Mouse (Mus musculus) liver, embryonic 11.5 days (tissue): ENCODE measurements around the gene Zbtb5. TPM values are rescaled to one million over a fixed set of nuclear protein-coding genes. Genes with fewer than 3 reads are reported as not detected.

Experiments used
- ATAC-seq: fragments of 200-750 bp; cut with Nextera tagmentation; replicated peaks from 2 replicates; pipeline ENCODE4 v1.8.0; 2017; ENCODE audit warnings: moderate number of reproducible peaks, mild to moderate bottlenecking, moderate TSS enrichment, moderate library complexity; ENCODE audit not compliant: low FRiP score
- DNase-seq: peaks from one replicate; pipeline ENCODE4 v3.0.0-alpha.2; 2017; ENCODE audit warnings: low spot score
- H3K27ac ChIP-seq: fragments of 300-500 bp; sonication (generic); 2 replicates; pipeline ENCODE4 v1.5.1; 2014; ENCODE audit warnings: mild to moderate bottlenecking, low read depth, low read length, control low read depth
- H3K27me3 ChIP-seq: fragments of 300-500 bp; sonication (generic); replicated peaks from 2 replicates; pipeline ENCODE4 v1.6.1; 2014; ENCODE audit warnings: low read length, mixed read lengths; ENCODE audit not compliant: control insufficient read depth, insufficient read depth
- H3K36me3 ChIP-seq: fragments of 300-500 bp; sonication (generic); 2 replicates; pipeline ENCODE4 v1.6.1; 2014; ENCODE audit warnings: mild to moderate bottlenecking, low read length, moderate library complexity, mixed read lengths; ENCODE audit not compliant: control insufficient read depth, insufficient read depth
- H3K4me1 ChIP-seq: fragments of 300-500 bp; sonication (generic); replicated peaks from 2 replicates; pipeline ENCODE4 v1.6.1; 2014; ENCODE audit warnings: low read length, mixed read lengths; ENCODE audit not compliant: control insufficient read depth, insufficient read depth
- H3K4me2 ChIP-seq: fragments of 300-500 bp; sonication (generic); 2 replicates; pipeline ENCODE4 v1.6.1; 2014; ENCODE audit warnings: mild to moderate bottlenecking, control low read depth, moderate library complexity
- H3K4me3 ChIP-seq: fragments of 300-500 bp; sonication (generic); 2 replicates; pipeline ENCODE4 v1.5.1; 2014; ENCODE audit warnings: low read depth, low read length, control low read depth
- H3K9ac ChIP-seq: fragments of 300-500 bp; sonication (generic); 2 replicates; pipeline ENCODE4 v1.6.1; 2014; ENCODE audit warnings: low read depth, low read length, control low read depth
- H3K9me3 ChIP-seq: fragments of 300-500 bp; sonication (generic); 2 replicates; pipeline ENCODE4 v1.6.1; 2016; ENCODE audit warnings: low read length, inconsistent platforms, mixed read lengths; ENCODE audit not compliant: control insufficient read depth
- WGBS: fragments of 180-500 bp; shearing (Covaris S2); extraction: QIAGEN DNeasy Blood & Tissue Kit; methylation state at CpG from one replicate; pipeline ENCODE4 v1.1.7; 2014; 5-methylcytosine and 5-hydroxymethylcytosine counted together
- polyA plus RNA-seq: library from polyadenylated mRNA; unstranded; fragments of >200 nt; fragmentation: Nextera tagmentation; extraction: Ambion mirVana; gene quantifications from 2 replicates; pipeline ENCODE4 v1.2.1, GENCODE M21; 2014

The Zbtb5 gene
- polyA plus RNA-seq, 1 experiment from 2014 or later, result 12.7 TPM

DNA sequence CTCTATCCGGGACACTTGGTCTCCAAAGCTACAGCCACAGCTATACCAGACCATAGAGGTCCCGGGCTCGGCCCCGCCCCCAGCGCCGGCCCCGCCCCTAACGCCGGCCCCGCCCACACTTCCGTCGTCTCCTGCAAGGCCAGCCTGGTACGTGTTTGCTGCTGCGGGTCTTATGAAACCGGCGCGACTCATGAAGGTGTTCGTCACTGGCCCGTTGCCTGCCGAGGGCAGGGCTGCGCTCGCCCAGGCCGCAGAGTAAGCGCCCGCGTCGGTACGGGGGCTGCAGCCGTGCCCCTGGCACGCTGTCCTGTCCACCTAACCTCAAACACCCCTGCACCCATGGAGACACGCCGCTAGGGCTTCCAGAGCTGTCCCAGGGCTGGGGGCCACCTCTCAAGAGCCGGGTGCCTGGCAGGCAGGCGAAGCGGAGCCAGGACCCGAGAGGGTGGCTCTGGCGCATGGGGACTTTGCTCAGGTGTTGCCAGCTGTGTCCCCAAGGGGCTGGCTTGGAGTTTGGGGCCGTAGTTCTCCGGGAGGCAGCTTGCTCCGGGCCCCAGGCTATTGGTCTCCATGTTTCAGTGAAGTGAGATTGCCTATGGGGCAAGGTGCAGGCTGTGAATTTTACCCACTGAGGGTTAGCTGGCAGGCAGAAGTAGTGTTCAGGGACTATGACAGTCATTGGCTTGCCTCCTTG is 30.8 kb downstream of the Zbtb5 start, which contains the start of gene Grhpr:
Gene Grhpr, plus strand, starts transcription at position 116 of the 694 bp plus-strand sequence.
- Histone ChIP-seq H3K9ac (peak within 1 kb of the TSS; percentile 96), H3K4me3 (peak within 1 kb of the TSS; percentile 90), H3K27me3 (no peaks in the 10 kb centered on the region), H3K4me2 (peak within 1 kb of the TSS; percentile 88), H3K9me3 (no peaks in the 10 kb centered on the region), H3K4me1 (peaks cover 26% of the 10 kb centered on the region), H3K27ac (peak within 1 kb of the TSS; percentile 91), H3K36me3 (peaks cover 5% of the 10 kb centered on the region; the same call in 1 of the 2 replicates)
- peak; percentile 98 for DNase-seq
- WGBS, result under 1% methylated on average over 40 of the region's 40 CpGs
- peak; percentile 95 for ATAC-seq

GRCm38 (mm10) chr4:44979794-44980338 is 32.3 kb downstream of the Zbtb5 start:
- 65% methylated on average over 7 of the region's 7 CpGs for WGBS
- peaks cover 4% of the 10 kb centered on the region; the same call in 1 of the 2 replicates for H3K36me3 ChIP-seq
- H3K9ac ChIP-seq, result no peak overlapping the region
- no peaks in the 10 kb centered on the region for H3K9me3 ChIP-seq
- DNase-seq (no peak), ATAC-seq (no peak)
- peaks cover 26% of the 10 kb centered on the region for H3K4me1 ChIP-seq
- H3K27me3 ChIP-seq, result no peaks in the 10 kb centered on the region
- no peak overlapping the region for H3K4me3 ChIP-seq
- H3K4me2 ChIP-seq, result no peak overlapping the region
- H3K27ac ChIP-seq, result peak overlapping the region; percentile 91

- no peak overlapping the region for H3K4me2 ChIP-seq
- peaks cover 28% of the 10 kb centered on the region for H3K4me1 ChIP-seq
- H3K4me3 ChIP-seq, result no peak overlapping the region
- no peak for ATAC-seq
- H3K36me3 ChIP-seq, result no peaks in the 10 kb centered on the region
- H3K9me3 ChIP-seq, result no peaks in the 10 kb centered on the region
- no peak for DNase-seq
- WGBS, result 74% methylated on average over 5 of the region's 5 CpGs
- no peak overlapping the region for H3K9ac ChIP-seq
- no peaks in the 10 kb centered on the region for H3K27me3 ChIP-seq
- no peak overlapping the region for H3K27ac ChIP-seq
These were observed 34.0 kb downstream of the Zbtb5 start for GRCm38 (mm10) chr4:44978175-44978574.

DNA sequence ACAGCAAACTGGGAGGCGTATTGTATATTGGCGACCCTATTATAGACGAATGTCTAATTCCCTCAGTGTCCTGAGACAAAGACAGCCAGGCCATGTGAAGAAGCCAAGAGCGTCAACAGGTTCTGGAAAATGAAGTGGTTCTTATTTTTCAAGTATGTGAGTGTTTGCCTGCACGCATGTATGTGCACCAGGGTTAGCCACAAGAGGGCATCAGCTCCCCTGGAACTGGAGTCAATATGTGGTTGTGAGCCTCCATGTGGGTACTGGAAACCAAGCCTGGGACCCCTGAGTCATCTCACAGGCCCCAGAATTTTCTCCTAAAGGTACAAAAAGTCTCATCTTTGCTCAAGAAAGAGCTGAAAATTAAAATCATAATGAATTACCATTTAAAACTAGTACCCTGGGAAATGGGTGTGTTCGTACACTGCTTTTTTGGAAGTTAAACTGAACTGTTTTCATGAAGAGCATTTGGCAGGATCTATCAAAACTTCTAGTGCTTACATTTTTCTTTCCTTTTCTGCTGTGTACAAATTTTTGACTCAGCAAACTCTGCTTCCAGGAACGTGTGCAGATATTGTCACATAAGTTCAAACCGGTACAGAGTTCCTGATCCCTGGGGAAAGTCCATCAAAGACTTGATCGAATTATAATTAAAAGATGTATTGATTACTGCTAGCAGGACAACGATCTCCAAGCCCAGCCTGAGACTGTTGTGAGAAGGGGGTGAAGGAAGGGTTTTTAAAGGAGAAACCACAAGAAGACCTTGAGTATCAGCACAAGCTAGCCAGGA is 35.1 kb downstream of the Zbtb5 start:
- no peak for ATAC-seq
- no peak overlapping the region for H3K27ac ChIP-seq
- H3K9me3 ChIP-seq, result no peaks in the 10 kb centered on the region
- H3K4me1 ChIP-seq, result peaks cover 18% of the 10 kb centered on the region
- no peak overlapping the region for H3K4me3 ChIP-seq
- WGBS, result 81% methylated on average over 10 of the region's 10 CpGs
- DNase-seq, result no peak
- no peaks in the 10 kb centered on the region for H3K36me3 ChIP-seq
- H3K27me3 ChIP-seq, result no peaks in the 10 kb centered on the region
- no peak overlapping the region for H3K4me2 ChIP-seq
- no peak overlapping the region for H3K9ac ChIP-seq

GRCm38 (mm10) chr4:44976026-44976615 is 36.1 kb downstream of the Zbtb5 start:
- H3K4me2 ChIP-seq, result no peak overlapping the region
- H3K9me3 ChIP-seq, result no peaks in the 10 kb centered on the region
- no peaks in the 10 kb centered on the region for H3K36me3 ChIP-seq
- DNase-seq (no peak), ATAC-seq (no peak)
- no peak overlapping the region for H3K27ac ChIP-seq
- H3K27me3 ChIP-seq, result no peaks in the 10 kb centered on the region
- 73% methylated on average over 6 of the region's 6 CpGs for WGBS
- H3K4me3 ChIP-seq, result no peak overlapping the region
- peaks cover 15% of the 10 kb centered on the region for H3K4me1 ChIP-seq
- no peak overlapping the region for H3K9ac ChIP-seq

- H3K4me1 ChIP-seq, result peaks cover 5% of the 10 kb centered on the region; the same call in 1 of the 2 replicates
- no peak overlapping the region; the same call in 1 of the 2 replicates for H3K4me2 ChIP-seq
- 67% methylated on average over 8 of the region's 8 CpGs for WGBS
- ATAC-seq (no peak), DNase-seq (no peak)
- H3K9ac ChIP-seq, result no peak overlapping the region
- no peak overlapping the region for H3K27ac ChIP-seq
- H3K27me3 ChIP-seq, result no peaks in the 10 kb centered on the region
- H3K36me3 ChIP-seq, result no peaks in the 10 kb centered on the region
- H3K9me3 ChIP-seq, result no peaks in the 10 kb centered on the region
- no peak overlapping the region for H3K4me3 ChIP-seq
These were observed 37.9 kb downstream of the Zbtb5 start for GRCm38 (mm10) chr4:44974331-44974730.

- ATAC-seq (peak; percentile 6; the same call in 1 of the 2 replicates), DNase-seq (no peak)
- Histone ChIP-seq H3K9me3 (no peaks in the 10 kb centered on the region), H3K36me3 (no peaks in the 10 kb centered on the region), H3K27ac (peak overlapping the region; percentile 2; the same call in 1 of the 2 replicates), H3K4me2 (peak overlapping the region; percentile 59), H3K27me3 (no peaks in the 10 kb centered on the region), H3K4me1 (peaks cover 5% of the 10 kb centered on the region; the same call in 1 of the 2 replicates), H3K9ac (0 out of 2 replicates have a peak overlapping the region, but pooled peaks have one; percentile 14), H3K4me3 (peak overlapping the region; percentile 7; the same call in 1 of the 2 replicates)
- 40% methylated on average over 14 of the region's 14 CpGs for WGBS
These were observed 38.3 kb downstream of the Zbtb5 start for GRCm38 (mm10) chr4:44973871-44974270.

DNA sequence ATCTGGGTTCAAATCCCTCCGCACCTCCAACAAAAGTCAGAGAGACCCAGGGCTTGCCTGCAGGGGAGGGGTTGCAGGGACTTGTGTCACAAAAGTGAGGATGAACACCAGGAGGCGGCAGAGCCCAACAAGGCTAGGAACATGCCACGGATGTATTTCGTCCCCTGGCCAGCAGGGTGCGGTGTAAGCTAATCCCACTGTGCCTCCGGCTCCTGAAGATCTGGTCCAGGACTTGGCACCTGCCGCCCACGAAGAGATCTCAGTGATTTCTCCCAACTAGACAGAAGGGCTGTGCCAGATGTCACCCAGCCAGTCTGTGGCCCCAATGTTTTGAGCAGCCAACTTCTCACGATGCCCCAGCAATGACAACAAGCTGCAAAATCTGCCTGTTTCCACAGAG is 38.8 kb downstream of the Zbtb5 start:
- WGBS, result 10% methylated on average over 9 of the region's 9 CpGs
- 0 out of 2 replicates have a peak overlapping the region, but pooled peaks have one; percentile 14 for H3K9ac ChIP-seq
- peak; percentile 85 for DNase-seq
- peak; percentile 71 for ATAC-seq
- H3K27ac ChIP-seq, result no peak overlapping the region
- H3K4me3 ChIP-seq, result peak overlapping the region; percentile 7; the same call in 1 of the 2 replicates
- H3K4me1 ChIP-seq, result peaks cover 5% of the 10 kb centered on the region; the same call in 1 of the 2 replicates
- peak overlapping the region; percentile 59 for H3K4me2 ChIP-seq
- no peaks in the 10 kb centered on the region for H3K27me3 ChIP-seq
- H3K36me3 ChIP-seq, result no peaks in the 10 kb centered on the region
- H3K9me3 ChIP-seq, result no peaks in the 10 kb centered on the region
